Mouse (Mus musculus): ENCODE results near the gene A730046J19Rik. TPM values are rescaled to one million over a fixed set of nuclear protein-coding genes. Genes with fewer than 3 reads are reported as not detected.

Gene A730046J19Rik
- total RNA-seq (2021) (1 to 10 TPM; 5.4 to 9.3 TPM), polyA plus RNA-seq (2012; rRNA removed) (0.12 and 0.17 TPM in 2 replicates)
- long read RNA-seq, full-length matches to known transcripts, result 7 of 8 reads
- long read RNA-seq, partial matches to known transcripts, result 0 of 8 reads
- long read RNA-seq, other reads (novel, unspliced or antisense), result 1 of 8 reads

DNA sequence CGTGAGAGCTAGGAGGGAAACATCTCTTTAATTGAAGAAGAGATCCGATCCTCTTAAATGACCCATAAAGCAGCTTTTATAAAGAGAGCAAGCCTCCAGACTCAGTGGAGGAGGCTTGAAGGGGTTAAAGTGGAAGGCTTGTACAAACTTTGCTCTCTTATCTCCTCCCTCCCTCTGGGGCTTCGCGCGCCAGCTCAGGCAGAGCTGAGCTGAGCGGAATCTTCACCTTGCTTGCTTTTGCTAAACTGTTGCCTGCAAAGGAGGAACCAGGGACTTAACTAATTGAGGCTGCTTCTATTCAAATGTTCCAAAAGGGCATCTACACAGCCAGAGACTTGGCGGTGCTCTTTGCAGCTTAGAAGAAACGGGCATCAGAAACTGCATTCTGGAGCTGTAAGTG is at the start of gene A730046J19Rik:
Gene A730046J19Rik, plus strand, starts transcription at position 173 of the 400 bp plus-strand sequence.
- DNase-seq, result no peak

GRCm38 (mm10) chrX:144104619-144105416 is 48.7 kb upstream of the A730046J19Rik start:
- DNase-seq, result no peak

- DNase-seq, result no peak
Measured at GRCm38 (mm10) chrX:144136281-144136680, 17.2 kb upstream of the A730046J19Rik start.

- DNase-seq, result no peak
Measured at GRCm38 (mm10) chrX:144149987-144150386, 3.5 kb upstream of the A730046J19Rik start.

GRCm38 (mm10) chrX:144154111-144154510 is 616 bp downstream of the A730046J19Rik start:
- no peak for DNase-seq

- no peak for DNase-seq
Measured at GRCm38 (mm10) chrX:144162936-144163335, 9.4 kb downstream of the A730046J19Rik start.

Other genes with a start within 250 kb of the A730046J19Rik start
- gene Dcx, start 220.4 kb upstream of the A730046J19Rik start, total RNA-seq (2021), result under 1 TPM; 0.55 to 0.62 TPM
- 0.03 TPM in 1 of 2 replicates, not detected in the other for gene Dcx, start 220.4 kb upstream of the A730046J19Rik start, polyA plus RNA-seq (2012; rRNA removed)
- 10 to 100 TPM in 1 of 2 experiments, 1 to 10 TPM in 1; 7.4 to 12.3 TPM for gene Alg13, start 164.1 kb downstream of the A730046J19Rik start, total RNA-seq (2021)
- 9.9 and 10.3 TPM in 2 replicates for gene Alg13, start 164.1 kb downstream of the A730046J19Rik start, polyA plus RNA-seq (2012; rRNA removed)